Comparison of ENCODE assay signal across 9 mouse cellular contexts in the genomic region with DNA sequence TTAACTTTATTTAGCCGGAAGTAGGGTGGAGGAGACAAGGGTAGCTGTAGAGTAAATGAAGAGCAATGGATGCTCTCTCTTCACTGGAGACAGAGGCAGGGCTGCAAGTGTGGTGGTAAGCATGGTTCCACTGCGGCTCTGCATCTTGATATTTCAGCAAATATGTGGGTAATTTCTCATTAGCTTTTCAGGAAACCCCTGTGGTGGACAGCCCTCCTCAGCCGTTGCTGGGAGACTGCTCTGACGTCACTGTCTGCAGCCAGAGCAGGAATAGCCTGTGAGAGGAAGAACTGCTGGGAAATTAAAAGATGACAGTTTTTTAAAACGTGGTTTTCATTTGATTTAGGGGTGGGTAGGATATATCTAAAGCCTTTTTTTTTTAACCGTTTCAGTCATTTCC. TPM values are rescaled to one million over a fixed set of nuclear protein-coding genes. Genes with fewer than 3 reads are reported as not detected.
DNase-seq lines count a peak whose midpoint lies in the region; ATAC-seq and TF ChIP-seq lines count a peak whose summit lies in the region.
"Had no signal": no experiment of that assay in that cellular context is flagged by ENCODE, and none has a peak within 500 bp of the region (broad histone marks: within the 10 kb centered on the region; RNA-seq: fewer than 3 reads in every experiment).

No protein-coding gene starts in this region.

- no peaks in the 10 kb centered on the region for H3K36me3 ChIP-seq in forebrain, embryonic 10.5 days (replicated peaks)
- H3K36me3 ChIP-seq in heart, embryonic 16.5 days (ENCODE audit: control insufficient read depth, insufficient read depth), result no peaks in the 10 kb centered on the region
- 0 out of 2 replicates have a peak, but pooled peaks cover 3% of the 10 kb centered on the region for H3K36me3 ChIP-seq in kidney, postnatal 0 days (ENCODE audit: insufficient read depth, low read length)
- H3K36me3 ChIP-seq in liver, embryonic 11.5 days (ENCODE audit: control insufficient read depth, insufficient read depth, low read length), result no peaks in the 10 kb centered on the region
- no peaks in the 10 kb centered on the region for H3K36me3 ChIP-seq in neural tube, embryonic 11.5 days (ENCODE audit: control insufficient read depth, insufficient read depth, low read length)

- peak; percentile 37 for DNase-seq in urinary bladder, postnatal 14 days (ENCODE audit: low spot score)
- DNase-seq in urinary bladder, postnatal 10 days (ENCODE audit: low spot score), result no peak
- DNase-seq in forebrain, embryonic 10.5 days (ENCODE audit: extremely low spot score, low spot score), result peak; percentile 32
- peak; percentile 76 for DNase-seq in kidney, postnatal 0 days (ENCODE audit: low spot score)
- DNase-seq in liver, embryonic 11.5 days (ENCODE audit: low spot score), result no peak
- DNase-seq in neural tube, embryonic 11.5 days (ENCODE audit: low spot score), result peak; percentile 55
- no peak for DNase-seq in spleen, postnatal 14 days (ENCODE audit: low spot score in 2 of 2)

- WGBS in forebrain, embryonic 10.5 days, result 29% methylated on average over 6 of the region's 6 CpGs
- WGBS in heart, embryonic 16.5 days, result 17% methylated on average over 6 of the region's 6 CpGs
- WGBS in kidney, postnatal 0 days, result 18% methylated on average over 6 of the region's 6 CpGs
- WGBS in liver, embryonic 11.5 days, result 31% methylated on average over 6 of the region's 6 CpGs
- WGBS in neural tube, embryonic 11.5 days, result 29% methylated on average over 6 of the region's 6 CpGs

- peak overlapping the region; percentile 37; the same call in 1 of the 2 replicates for H3K4me2 ChIP-seq in heart, embryonic 16.5 days (ENCODE audit: low read depth, low read length)
- peak overlapping the region; percentile 25 for H3K4me2 ChIP-seq in kidney, postnatal 0 days (ENCODE audit: low read length)
- H3K4me2 ChIP-seq in liver, embryonic 11.5 days, result peak overlapping the region; percentile 22; the same call in 1 of the 2 replicates
- H3K4me2 ChIP-seq in neural tube, embryonic 11.5 days (ENCODE audit: low read depth), result peak overlapping the region; percentile 15; the same call in 1 of the 2 replicates

- H3K9ac ChIP-seq in heart, embryonic 16.5 days (ENCODE audit: low read length), result no peak overlapping the region
- no peak overlapping the region for H3K9ac ChIP-seq in kidney, postnatal 0 days (ENCODE audit: low read depth, low read length)
- no peak overlapping the region for H3K9ac ChIP-seq in liver, embryonic 11.5 days (ENCODE audit: low read depth, low read length)
- no peak overlapping the region for H3K9ac ChIP-seq in neural tube, embryonic 11.5 days (ENCODE audit: low read length)

- H3K4me3 ChIP-seq in forebrain, embryonic 10.5 days, result no peak overlapping the region
- 0 out of 2 replicates have a peak overlapping the region, but pooled peaks have one; percentile 12 for H3K4me3 ChIP-seq in heart, embryonic 16.5 days (ENCODE audit: low read length)
- H3K4me3 ChIP-seq in kidney, postnatal 0 days (replicated peaks; ENCODE audit: low read depth, low read length), result no peak overlapping the region
- H3K4me3 ChIP-seq in liver, embryonic 11.5 days (ENCODE audit: low read depth, low read length), result no peak overlapping the region
- H3K4me3 ChIP-seq in neural tube, embryonic 11.5 days (ENCODE audit: low read depth, low read length), result no peak overlapping the region

- H3K4me1 ChIP-seq in forebrain, embryonic 10.5 days, result peaks cover 59% of the 10 kb centered on the region
- H3K4me1 ChIP-seq in heart, embryonic 16.5 days (ENCODE audit: control insufficient read depth, insufficient read depth, low read length), result peaks cover 30% of the 10 kb centered on the region
- H3K4me1 ChIP-seq in kidney, postnatal 0 days (replicated peaks; ENCODE audit: insufficient read depth, low read length), result peaks cover 25% of the 10 kb centered on the region; the same call in 1 of the 2 replicates
- H3K4me1 ChIP-seq in liver, embryonic 11.5 days (replicated peaks; ENCODE audit: control insufficient read depth, insufficient read depth, low read length), result peaks cover 29% of the 10 kb centered on the region
- peaks cover 14% of the 10 kb centered on the region for H3K4me1 ChIP-seq in neural tube, embryonic 11.5 days (ENCODE audit: control insufficient read depth, insufficient read depth, low read length)

- TF ChIP-seq CTCF in kidney, postnatal 0 days (IDR thresholded peaks at IDR 0.05; ENCODE audit: low read depth), result no peak

- H3K27me3 ChIP-seq in forebrain, embryonic 10.5 days (ENCODE audit: poor library complexity, severe bottlenecking), result no peaks in the 10 kb centered on the region
- H3K27me3 ChIP-seq in heart, embryonic 16.5 days (ENCODE audit: control insufficient read depth, insufficient read depth, low read length), result no peaks in the 10 kb centered on the region
- no peaks in the 10 kb centered on the region for H3K27me3 ChIP-seq in kidney, postnatal 0 days (ENCODE audit: insufficient read depth, low read length)
- H3K27me3 ChIP-seq in liver, embryonic 11.5 days (replicated peaks; ENCODE audit: control insufficient read depth, insufficient read depth, low read length), result no peaks in the 10 kb centered on the region
- no peaks in the 10 kb centered on the region for H3K27me3 ChIP-seq in neural tube, embryonic 11.5 days (ENCODE audit: control insufficient read depth, insufficient read depth, low read length)

- H3K9me3 ChIP-seq in forebrain, embryonic 10.5 days, result no peaks in the 10 kb centered on the region
- H3K9me3 ChIP-seq in heart, embryonic 16.5 days (replicated peaks; ENCODE audit: control insufficient read depth, low read length), result no peaks in the 10 kb centered on the region
- no peaks in the 10 kb centered on the region for H3K9me3 ChIP-seq in kidney, postnatal 0 days (replicated peaks; ENCODE audit: low read length)
- no peaks in the 10 kb centered on the region for H3K9me3 ChIP-seq in liver, embryonic 11.5 days (ENCODE audit: control insufficient read depth, low read length)
- H3K9me3 ChIP-seq in neural tube, embryonic 11.5 days (ENCODE audit: control insufficient read depth, low read length), result no peaks in the 10 kb centered on the region

- peak; percentile 53; the same call in 1 of the 2 replicates for ATAC-seq in heart, embryonic 16.5 days (replicated peaks; ENCODE audit: extremely low read depth, insufficient read depth, low FRiP score)
- no peak for ATAC-seq in kidney, postnatal 0 days (replicated peaks; ENCODE audit: low FRiP score, low read depth)
- peak; percentile 37; the same call in 1 of the 2 replicates for ATAC-seq in liver, embryonic 11.5 days (replicated peaks; ENCODE audit: low FRiP score)
- no peak for ATAC-seq in neural tube, embryonic 11.5 days (ENCODE audit: insufficient read depth, low FRiP score, low TSS enrichment)

- H3K27ac ChIP-seq in forebrain, embryonic 10.5 days, result no peak overlapping the region
- H3K27ac ChIP-seq in heart, embryonic 16.5 days (ENCODE audit: low read length), result no peak overlapping the region
- no peak overlapping the region for H3K27ac ChIP-seq in kidney, postnatal 0 days
- no peak overlapping the region for H3K27ac ChIP-seq in liver, embryonic 11.5 days (ENCODE audit: low read depth, low read length)
- no peak overlapping the region for H3K27ac ChIP-seq in neural tube, embryonic 11.5 days (ENCODE audit: low read depth, low read length)

RNA-seq across cellular contexts. Expression of a gene that starts 41.9 kb away (rescaled TPM):
- polyA plus RNA-seq in forebrain, embryonic 10.5 days (2016; fragmentation: Nextera tagmentation; extraction: Ambion mirVana), result 27.2 and 27.8 TPM in 2 replicates
- 22.6 and 29.9 TPM in 2 replicates for polyA plus RNA-seq in heart, embryonic 16.5 days (2015; fragmentation: Nextera tagmentation; extraction: Ambion mirVana)
- 33.1 and 34.4 TPM in 2 replicates for polyA plus RNA-seq in kidney, postnatal 0 days (2015; fragmentation: Nextera tagmentation; extraction: Ambion mirVana)
- 25.4 and 33.8 TPM in 2 replicates for polyA plus RNA-seq in liver, embryonic 11.5 days (2014; fragmentation: Nextera tagmentation; extraction: Ambion mirVana)
- 25.4 and 27.4 TPM in 2 replicates for polyA plus RNA-seq in neural tube, embryonic 11.5 days (2014; fragmentation: Nextera tagmentation; extraction: Ambion mirVana)

RNA-seq across cellular contexts. Expression of a gene that starts 51.8 kb away (rescaled TPM):
- not detected in 2 replicates for polyA plus RNA-seq in forebrain, embryonic 10.5 days (2016; fragmentation: Nextera tagmentation; extraction: Ambion mirVana)
- polyA plus RNA-seq in heart, embryonic 16.5 days (2015; fragmentation: Nextera tagmentation; extraction: Ambion mirVana), result not detected in 2 replicates
- polyA plus RNA-seq in kidney, postnatal 0 days (2015; fragmentation: Nextera tagmentation; extraction: Ambion mirVana), result 0.14 and 0.23 TPM in 2 replicates
- 1.1 and 1.4 TPM in 2 replicates for polyA plus RNA-seq in liver, embryonic 11.5 days (2014; fragmentation: Nextera tagmentation; extraction: Ambion mirVana)
- polyA plus RNA-seq in neural tube, embryonic 11.5 days (2014; fragmentation: Nextera tagmentation; extraction: Ambion mirVana), result not detected in 2 replicates
- polyA plus RNA-seq: large intestine, adult 2 months had no signal

Comparison
In these comparisons a context has a peak if more than half of its experiments do, and no peak if none do; other contexts are left out.
1. DNase-seq: peak in urinary bladder, postnatal 14 days (single experiment), forebrain, embryonic 10.5 days (single experiment), kidney, postnatal 0 days (single experiment) and neural tube, embryonic 11.5 days (single experiment); none in urinary bladder, postnatal 10 days (single experiment), liver, embryonic 11.5 days (single experiment) and spleen, postnatal 14 days (0 of 2).
2. ATAC-seq: peak in heart, embryonic 16.5 days (single experiment) and liver, embryonic 11.5 days (single experiment); none in kidney, postnatal 0 days (single experiment) and neural tube, embryonic 11.5 days (single experiment).
3. Peak in every context shown above with its lines, with median percentiles within 50 percentile points of each other: H3K4me2 ChIP-seq.